Mouse (Mus musculus) gastrocnemius, postnatal 14 days (tissue): Measurements from ENCODE around the gene Scn3a. TPM values are rescaled to one million over a fixed set of nuclear protein-coding genes. Genes with fewer than 3 reads are reported as not detected.

Experiments
- DNase-seq: peaks from one replicate; pipeline ENCODE4 v3.0.0; 2021; ENCODE audit warnings: mixed read lengths
- intact Hi-C: fragments of 180-260 bp; cut with DNase I; formaldehyde crosslinking; loops from one replicate; pipeline ENCODE4 v1.15.1; 2025; ENCODE audit warnings: low total_unique reads
- total RNA-seq, 2 experiments: library from RNA; stranded (reverse); gene quantifications; 2 replicates each; pipeline ENCODE4 v1.2.3; 2021

Gene Scn3a
- total RNA-seq, 2 experiments from 2014 or later, result 0.45 to 0.84 TPM

DNA sequence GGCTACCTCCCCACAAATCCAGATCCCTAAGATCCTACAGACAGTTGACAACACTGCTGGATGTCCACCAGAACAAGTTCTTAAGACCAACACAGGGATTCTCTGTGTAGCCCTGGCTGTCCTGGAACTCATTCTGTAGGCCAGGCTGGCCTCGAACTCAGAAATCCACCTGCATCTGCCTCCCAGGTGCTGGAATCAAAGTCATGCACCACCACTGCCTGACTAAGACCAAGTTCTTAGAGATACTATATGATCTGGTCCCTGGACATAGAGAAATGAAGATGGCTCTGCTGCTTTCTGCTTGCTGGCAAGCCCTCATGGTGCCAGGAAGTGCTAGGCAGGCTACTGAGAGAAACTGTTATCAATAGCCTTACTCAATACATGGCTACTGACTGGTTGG lies 150.9 kb downstream of the Scn3a start:
- no peak for DNase-seq
- intact Hi-C loops, result no loop called here

DNA sequence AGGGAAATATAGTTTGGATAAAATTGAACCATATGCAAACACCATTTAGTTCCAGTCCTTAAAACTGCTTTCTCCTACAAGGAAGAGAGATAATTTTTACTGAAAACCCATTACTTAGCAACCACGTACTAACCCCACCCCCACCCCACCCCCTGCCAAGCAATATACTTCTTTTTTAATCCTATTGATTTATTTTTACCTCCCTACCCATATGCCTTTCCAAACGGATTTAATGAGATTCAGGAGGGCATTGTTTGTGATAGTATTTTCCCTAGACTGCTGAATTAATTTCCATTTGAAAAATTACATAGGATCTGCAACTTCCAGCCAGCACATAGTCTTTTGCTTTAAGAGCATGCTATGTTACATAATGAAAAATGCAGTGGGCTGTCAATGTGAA lies 152.1 kb downstream of the Scn3a start:
- no peak for DNase-seq
- intact Hi-C loops, result no loop called here

DNA sequence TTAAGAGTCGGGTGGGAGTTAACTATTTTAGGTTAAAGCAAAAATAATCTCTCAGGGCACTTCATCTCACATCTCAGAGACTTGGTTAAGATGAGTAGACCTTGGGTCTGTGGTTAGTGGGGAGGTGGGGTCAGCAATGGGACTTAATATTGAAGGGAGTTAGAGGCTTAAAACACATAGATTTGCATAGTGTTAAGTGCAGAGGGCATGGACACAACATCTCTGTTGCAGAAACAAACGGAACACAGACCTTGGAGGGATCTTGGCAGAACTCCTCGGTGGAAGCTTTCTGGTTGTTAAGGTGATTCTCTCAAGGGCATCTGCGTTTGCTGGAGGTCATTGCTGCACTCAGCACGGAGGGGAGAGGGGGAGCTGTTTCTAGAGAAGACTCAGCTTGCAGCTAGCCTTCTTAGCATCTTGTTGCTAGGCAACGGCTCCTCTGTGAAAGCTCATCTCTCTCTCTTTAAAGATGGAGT lies 152.6 kb downstream of the Scn3a start:
- intact Hi-C loops, result loop anchor here (5.0 kb wide), 1 partner anchor 157 kb away; no protein-coding TSS in a partner anchor

DNA sequence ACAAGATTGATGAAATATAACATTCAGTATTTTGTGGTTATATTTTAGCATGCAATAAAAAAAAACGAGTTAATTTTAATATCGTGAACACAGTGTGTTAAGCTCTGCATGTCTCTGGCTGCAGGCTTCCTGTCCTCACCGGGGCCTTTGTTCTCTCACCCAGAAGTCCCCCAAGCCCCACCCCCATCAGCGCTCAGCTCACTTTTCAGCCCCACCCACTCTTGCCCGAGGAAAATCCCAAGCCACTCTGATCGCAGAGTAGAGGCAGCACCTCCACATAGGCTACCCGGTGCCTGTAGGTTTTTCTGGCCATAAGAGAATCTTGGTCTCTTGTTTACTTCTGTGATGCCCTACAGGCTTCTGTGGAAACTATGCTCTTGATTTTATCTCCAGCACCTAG lies 153.2 kb downstream of the Scn3a start:
- intact Hi-C loops, result loop anchor here (5.0 kb wide), 1 partner anchor 158 kb away; no protein-coding TSS in a partner anchor
- DNase-seq, result peak; percentile 19

More for the DNA sequence above, 152.6 kb downstream of the Scn3a start:
- DNase-seq, result no peak

DNA sequence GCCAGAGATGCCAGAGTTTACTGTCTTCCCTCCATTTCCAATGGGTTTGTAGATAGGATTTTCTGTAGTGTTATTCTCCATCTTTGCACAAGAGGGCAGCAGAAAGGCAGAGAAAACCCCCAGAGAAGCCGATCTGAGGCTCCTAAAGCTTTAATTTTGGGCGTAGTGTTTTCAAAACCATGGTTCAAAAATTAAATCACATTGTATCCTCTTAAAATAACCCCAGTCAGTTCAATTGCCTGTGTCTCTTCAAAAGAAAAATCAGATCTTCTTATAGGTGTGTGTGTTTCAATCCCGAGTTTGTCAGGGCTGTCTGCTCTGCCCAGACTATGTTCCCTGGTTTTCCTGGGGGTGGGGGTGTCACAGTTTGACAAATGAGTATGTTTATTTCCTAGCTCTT lies 153.7 kb downstream of the Scn3a start:
- intact Hi-C loops, result loop anchor here (5.0 kb wide), 1 partner anchor 159 kb away; no protein-coding TSS in a partner anchor
- no peak for DNase-seq

Other genes with a start within 250 kb of the Scn3a start
- gene Slc38a11, start 203.6 kb downstream of the Scn3a start, total RNA-seq, result 1 to 10 TPM in 1 of 2 experiments, under 1 TPM in 1; 0.97 to 1.2 TPM
- gene Scn2a, start 53.1 kb upstream of the Scn3a start, total RNA-seq, result under 1 TPM; 0.55 to 0.94 TPM